Mouse (Mus musculus) lung, adult 2 months (tissue): ENCODE measurements around the gene Taf6.

Experiments used
- CTCF ChIP-seq: fragments of 200-500 bp; IDR thresholded peaks from 2 replicates; pipeline ENCODE4 v1.5.1; 2011; ENCODE audit warnings: mild to moderate bottlenecking, low read length, control low read depth; ENCODE audit not compliant: insufficient read depth
- POLR2A ChIP-seq: fragments of 200-500 bp; IDR thresholded peaks from 2 replicates; pipeline ENCODE4 v1.6.1; 2011; ENCODE audit warnings: low read depth, mild to moderate bottlenecking, control low read depth, low read length, borderline replicate concordance; ENCODE audit errors: extremely low read depth

DNA sequence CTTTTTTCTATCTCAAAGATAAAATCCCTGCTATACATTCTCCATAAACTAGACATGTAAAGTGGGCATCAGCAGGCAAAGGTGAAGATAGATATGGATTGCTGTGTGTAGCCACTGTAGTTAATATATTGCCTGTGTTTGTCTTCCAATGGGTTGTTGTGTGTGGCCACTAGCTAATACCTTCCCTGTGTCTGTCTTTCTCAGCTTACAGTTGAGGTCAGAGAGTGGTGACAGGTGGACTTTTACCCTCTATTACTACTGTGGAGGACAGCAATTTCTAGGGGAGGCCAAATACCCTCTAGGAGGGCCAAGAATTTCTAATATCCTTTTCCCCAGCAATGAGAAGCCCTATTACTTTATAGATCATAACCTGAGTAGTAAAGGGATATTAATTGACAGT is 47.0 kb upstream of the Taf6 start:
- no peak for TF ChIP-seq CTCF
- no peak for TF ChIP-seq POLR2A
